Mouse (Mus musculus): Measurements from ENCODE around the gene Abcg8. TPM values are rescaled to one million over a fixed set of nuclear protein-coding genes. Genes with fewer than 3 reads are reported as not detected.

Gene Abcg8
- polyA plus RNA-seq, 1 experiment, result not detected

DNA sequence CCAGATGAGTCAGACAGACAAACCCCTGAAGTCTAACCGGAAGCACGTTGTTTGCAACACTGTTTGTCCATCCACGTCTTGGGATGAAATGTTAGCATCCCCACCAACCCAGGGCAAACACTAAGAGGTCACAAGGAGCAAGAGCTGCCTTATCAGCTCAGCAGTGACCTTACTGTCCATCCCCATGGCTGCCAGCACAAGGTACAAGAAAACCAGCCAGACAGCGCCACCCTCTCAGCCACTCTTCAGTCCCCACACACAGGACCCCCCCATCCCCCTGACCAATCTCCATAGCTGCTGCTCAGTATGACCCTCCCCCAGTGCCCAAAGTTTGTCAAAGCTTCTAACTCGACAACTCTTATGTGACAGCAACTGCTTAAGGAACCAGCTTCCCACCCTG lies 41.3 kb downstream of the Abcg8 start:
- no peak overlapping the region for H3K4me3 ChIP-seq (ENCODE audit: insufficient read depth, low read length)
- H3K27ac ChIP-seq (ENCODE audit: insufficient read depth, low read length), result no peak overlapping the region
- TF ChIP-seq CTCF (IDR thresholded peaks at IDR 0.05; ENCODE audit: extremely low read depth, insufficient read depth, low read length) (no peak), POLR2A (IDR thresholded peaks at IDR 0.05; ENCODE audit: extremely low read depth, insufficient read depth, low read length) (no peak)
- no peaks in the 10 kb centered on the region; the same call in 1 of the 2 replicates for H3K4me1 ChIP-seq (ENCODE audit: control insufficient read depth, insufficient read depth, low read length)

DNA sequence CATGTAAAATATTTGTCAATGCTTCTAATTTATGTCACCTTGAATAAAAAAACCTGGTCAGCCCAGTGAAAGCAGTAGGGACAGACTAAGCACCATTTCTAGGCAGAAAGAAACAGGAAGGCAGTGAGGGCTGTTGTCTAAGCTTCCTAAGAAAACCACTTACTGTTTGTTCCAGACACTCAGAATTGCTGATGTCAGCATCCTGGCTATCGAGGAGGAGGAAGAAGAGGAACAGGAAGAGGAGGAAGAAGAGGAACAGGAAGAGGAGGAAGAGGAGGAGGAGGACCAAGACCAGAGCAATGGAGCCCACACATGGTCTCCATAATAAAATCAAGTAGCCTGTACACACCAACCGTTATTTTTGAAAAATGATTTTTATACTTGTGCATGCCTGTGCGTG lies 43.0 kb downstream of the Abcg8 start:
- H3K4me1 ChIP-seq (ENCODE audit: control insufficient read depth, insufficient read depth, low read length), result 0 out of 2 replicates have a peak, but pooled peaks cover 2% of the 10 kb centered on the region
- H3K27ac ChIP-seq (ENCODE audit: insufficient read depth, low read length), result no peak overlapping the region
- TF ChIP-seq CTCF (IDR thresholded peaks at IDR 0.05; ENCODE audit: extremely low read depth, insufficient read depth, low read length) (no peak), POLR2A (IDR thresholded peaks at IDR 0.05; ENCODE audit: extremely low read depth, insufficient read depth, low read length) (no peak)
- H3K4me3 ChIP-seq (ENCODE audit: insufficient read depth, low read length), result no peak overlapping the region

DNA sequence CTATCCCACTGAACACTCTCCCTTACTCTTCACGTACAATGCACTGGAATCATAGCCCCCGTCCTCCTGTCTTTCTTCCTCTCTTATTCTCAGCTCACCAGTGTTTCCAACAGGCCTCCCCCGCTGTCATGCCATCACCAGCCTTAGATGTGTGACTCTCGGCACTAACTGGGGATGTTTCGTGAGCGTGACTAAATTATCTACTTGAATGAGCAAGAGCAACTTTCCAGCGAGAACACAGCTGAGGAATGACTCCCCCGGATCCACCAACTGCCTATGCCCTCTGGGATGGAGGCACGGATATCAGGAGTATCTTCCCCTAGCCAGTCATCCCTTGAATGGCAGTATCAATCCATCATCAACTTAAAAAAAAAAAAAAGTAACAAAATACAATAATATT lies 47.9 kb downstream of the Abcg8 start:
- no peak for TF ChIP-seq CTCF (IDR thresholded peaks at IDR 0.05; ENCODE audit: extremely low read depth, insufficient read depth, low read length)
- TF ChIP-seq POLR2A (IDR thresholded peaks at IDR 0.05; ENCODE audit: extremely low read depth, insufficient read depth, low read length), result no peak
- 0 out of 2 replicates have a peak, but pooled peaks cover 2% of the 10 kb centered on the region for H3K4me1 ChIP-seq (ENCODE audit: control insufficient read depth, insufficient read depth, low read length)
- no peak overlapping the region for H3K27ac ChIP-seq (ENCODE audit: insufficient read depth, low read length)
- H3K4me3 ChIP-seq (ENCODE audit: insufficient read depth, low read length), result no peak overlapping the region

DNA sequence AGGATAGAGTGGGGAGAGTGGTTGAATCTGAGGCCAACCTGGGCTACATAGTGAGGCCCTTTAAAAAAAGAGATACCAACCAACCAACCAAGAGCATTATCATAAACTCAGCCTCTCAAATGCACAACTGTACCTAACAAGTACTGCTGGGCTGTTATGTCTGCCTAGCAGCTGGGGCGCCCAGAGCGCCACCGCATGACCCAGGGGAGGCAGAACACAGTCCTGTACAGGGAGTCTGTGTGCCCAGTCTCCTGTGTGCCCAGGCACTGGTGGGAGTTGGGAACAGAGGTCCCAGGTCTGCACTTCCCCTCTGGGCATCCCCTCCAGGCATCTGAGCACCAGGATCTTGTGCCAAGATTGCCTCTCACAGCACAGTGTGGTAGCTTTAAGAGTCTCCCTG lies 49.1 kb downstream of the Abcg8 start:
- H3K27ac ChIP-seq (ENCODE audit: insufficient read depth, low read length), result no peak overlapping the region
- 0 out of 2 replicates have a peak, but pooled peaks cover 2% of the 10 kb centered on the region for H3K4me1 ChIP-seq (ENCODE audit: control insufficient read depth, insufficient read depth, low read length)
- TF ChIP-seq POLR2A (IDR thresholded peaks at IDR 0.05; ENCODE audit: extremely low read depth, insufficient read depth, low read length), result no peak
- no peak for TF ChIP-seq CTCF (IDR thresholded peaks at IDR 0.05; ENCODE audit: extremely low read depth, insufficient read depth, low read length)
- no peak overlapping the region for H3K4me3 ChIP-seq (ENCODE audit: insufficient read depth, low read length)

DNA sequence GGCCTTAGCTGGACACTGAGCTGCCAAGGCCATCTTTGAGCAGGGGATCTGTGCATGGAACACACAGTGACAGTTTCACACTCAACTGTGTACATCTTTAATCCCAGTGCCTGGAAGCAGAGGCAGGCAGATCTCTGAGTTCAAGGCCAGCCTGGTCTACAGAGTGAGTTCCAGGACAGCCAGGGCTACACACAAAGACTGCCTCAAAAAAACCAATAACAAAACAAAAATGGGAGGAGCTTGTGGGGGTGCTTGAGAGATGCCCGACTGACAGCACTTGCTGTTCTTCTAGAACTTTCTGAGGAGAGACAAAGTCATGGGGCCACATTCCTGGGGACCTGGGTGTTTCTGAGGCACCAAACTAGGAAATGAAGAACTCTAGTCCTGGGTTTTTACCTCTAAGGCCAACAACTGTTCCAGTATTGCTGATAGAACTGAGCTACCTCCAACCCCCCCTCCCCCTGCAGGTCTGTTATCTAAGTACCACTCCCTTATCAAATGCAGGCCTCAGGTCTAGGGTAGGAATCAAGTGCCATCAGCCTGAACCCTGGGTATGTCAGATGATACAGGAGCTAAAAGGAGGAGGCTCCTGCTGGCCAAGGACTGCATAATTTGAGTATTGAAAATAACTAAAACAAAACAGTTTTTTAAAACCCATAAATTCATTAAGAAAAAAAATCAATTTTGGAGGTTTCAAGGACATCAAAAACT lies 52.3 kb downstream of the Abcg8 start:
- H3K4me3 ChIP-seq (ENCODE audit: insufficient read depth, low read length), result no peak overlapping the region
- no peak overlapping the region for H3K27ac ChIP-seq (ENCODE audit: insufficient read depth, low read length)
- no peak for TF ChIP-seq POLR2A (IDR thresholded peaks at IDR 0.05; ENCODE audit: extremely low read depth, insufficient read depth, low read length)
- TF ChIP-seq CTCF (IDR thresholded peaks at IDR 0.05; ENCODE audit: extremely low read depth, insufficient read depth, low read length), result no peak
- 0 out of 2 replicates have a peak, but pooled peaks cover 2% of the 10 kb centered on the region for H3K4me1 ChIP-seq (ENCODE audit: control insufficient read depth, insufficient read depth, low read length)

DNA sequence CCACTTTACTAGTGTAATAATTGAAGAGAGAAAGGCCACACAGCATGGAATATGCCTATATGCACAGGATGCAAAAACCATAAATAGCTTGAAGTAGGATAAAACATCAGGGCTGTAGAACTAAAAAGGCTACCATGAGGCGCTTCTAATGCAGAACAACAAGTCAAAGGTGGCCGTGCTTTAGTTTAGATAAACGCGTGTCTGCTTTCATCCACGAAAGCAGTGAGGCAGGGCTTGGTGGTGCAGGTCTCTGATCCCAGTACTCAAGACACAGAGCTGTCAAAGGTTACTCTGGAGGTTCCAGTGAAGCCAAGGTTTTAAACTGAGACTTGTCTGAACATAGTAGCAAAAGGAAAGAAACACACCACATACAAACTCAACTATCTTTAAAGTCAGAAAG lies 53.0 kb downstream of the Abcg8 start:
- TF ChIP-seq POLR2A (IDR thresholded peaks at IDR 0.05; ENCODE audit: extremely low read depth, insufficient read depth, low read length), result no peak
- no peak for TF ChIP-seq CTCF (IDR thresholded peaks at IDR 0.05; ENCODE audit: extremely low read depth, insufficient read depth, low read length)
- Histone ChIP-seq H3K4me3 (ENCODE audit: insufficient read depth, low read length) (no peak overlapping the region), H3K4me1 (ENCODE audit: control insufficient read depth, insufficient read depth, low read length) (no peaks in the 10 kb centered on the region), H3K27ac (ENCODE audit: insufficient read depth, low read length) (no peak overlapping the region)

DNA sequence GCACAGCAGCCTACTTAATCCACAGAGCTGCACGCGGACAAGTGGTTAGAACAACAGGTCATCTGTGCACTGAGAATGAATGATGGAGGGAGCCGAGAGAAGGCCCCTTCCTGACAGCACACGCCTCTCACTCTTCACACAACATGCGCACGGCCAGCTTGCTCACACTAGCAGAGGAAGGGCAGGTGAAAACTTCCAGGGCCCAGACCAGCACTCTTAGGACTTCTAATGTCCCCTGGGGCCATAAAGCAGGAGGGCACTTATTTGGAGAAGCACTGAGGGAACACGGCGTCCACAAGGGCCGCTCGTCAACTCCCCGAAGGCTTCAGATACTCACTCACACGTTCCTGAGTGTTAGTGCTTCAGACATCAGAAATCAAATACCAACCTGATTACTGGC lies 55.3 kb downstream of the Abcg8 start:
- Histone ChIP-seq H3K27ac (ENCODE audit: insufficient read depth, low read length) (no peak overlapping the region), H3K4me3 (ENCODE audit: insufficient read depth, low read length) (no peak overlapping the region), H3K4me1 (ENCODE audit: control insufficient read depth, insufficient read depth, low read length) (no peaks in the 10 kb centered on the region)
- TF ChIP-seq CTCF (IDR thresholded peaks at IDR 0.05; ENCODE audit: extremely low read depth, insufficient read depth, low read length) (no peak), POLR2A (IDR thresholded peaks at IDR 0.05; ENCODE audit: extremely low read depth, insufficient read depth, low read length) (no peak)

DNA sequence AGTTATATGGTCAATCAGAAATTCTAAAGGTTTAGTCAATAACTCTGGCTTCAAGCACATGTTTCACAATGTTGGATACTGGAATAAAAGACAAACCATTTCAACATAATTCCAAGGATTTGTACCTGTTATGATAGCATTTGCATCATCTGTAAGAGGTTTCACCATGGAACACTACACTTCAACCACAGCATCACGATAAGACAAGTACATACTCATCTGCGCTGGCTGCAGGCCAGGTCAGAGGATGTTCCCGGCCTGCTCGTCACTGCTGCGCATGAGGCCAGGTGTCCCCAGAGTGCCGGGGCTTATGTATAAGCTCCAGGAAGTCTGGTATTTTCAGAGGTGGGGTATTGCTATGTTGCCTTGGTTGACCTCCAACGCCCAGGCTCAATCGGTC lies 56.5 kb downstream of the Abcg8 start:
- H3K4me1 ChIP-seq (ENCODE audit: control insufficient read depth, insufficient read depth, low read length), result no peaks in the 10 kb centered on the region
- no peak overlapping the region for H3K4me3 ChIP-seq (ENCODE audit: insufficient read depth, low read length)
- TF ChIP-seq POLR2A (IDR thresholded peaks at IDR 0.05; ENCODE audit: extremely low read depth, insufficient read depth, low read length) (no peak), CTCF (IDR thresholded peaks at IDR 0.05; ENCODE audit: extremely low read depth, insufficient read depth, low read length) (no peak)
- H3K27ac ChIP-seq (ENCODE audit: insufficient read depth, low read length), result no peak overlapping the region

DNA sequence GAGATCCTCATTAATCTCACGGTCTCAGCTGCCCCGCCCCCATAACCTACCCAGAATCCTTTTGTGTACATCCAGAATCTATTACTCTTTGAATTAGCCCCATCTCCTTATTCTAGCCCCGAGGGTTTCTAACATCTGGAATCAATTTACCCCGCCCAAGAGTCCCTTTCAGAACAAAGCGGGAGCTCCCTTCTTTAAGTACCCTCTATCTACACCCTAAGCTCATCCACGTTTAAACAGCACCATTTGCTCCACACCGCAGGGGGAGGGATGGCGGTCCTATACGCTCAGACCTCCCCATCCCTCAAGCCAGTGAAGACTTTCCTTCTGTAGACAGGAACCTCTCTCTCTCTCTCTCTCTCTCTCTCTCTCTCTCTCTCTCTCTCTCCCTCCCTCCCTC lies 60.6 kb downstream of the Abcg8 start:
- TF ChIP-seq CTCF (IDR thresholded peaks at IDR 0.05; ENCODE audit: extremely low read depth, insufficient read depth, low read length), result no peak
- TF ChIP-seq POLR2A (IDR thresholded peaks at IDR 0.05; ENCODE audit: extremely low read depth, insufficient read depth, low read length), result no peak
- H3K27ac ChIP-seq (ENCODE audit: insufficient read depth, low read length), result no peak overlapping the region
- no peak overlapping the region for H3K4me3 ChIP-seq (ENCODE audit: insufficient read depth, low read length)
- no peaks in the 10 kb centered on the region for H3K4me1 ChIP-seq (ENCODE audit: control insufficient read depth, insufficient read depth, low read length)

DNA sequence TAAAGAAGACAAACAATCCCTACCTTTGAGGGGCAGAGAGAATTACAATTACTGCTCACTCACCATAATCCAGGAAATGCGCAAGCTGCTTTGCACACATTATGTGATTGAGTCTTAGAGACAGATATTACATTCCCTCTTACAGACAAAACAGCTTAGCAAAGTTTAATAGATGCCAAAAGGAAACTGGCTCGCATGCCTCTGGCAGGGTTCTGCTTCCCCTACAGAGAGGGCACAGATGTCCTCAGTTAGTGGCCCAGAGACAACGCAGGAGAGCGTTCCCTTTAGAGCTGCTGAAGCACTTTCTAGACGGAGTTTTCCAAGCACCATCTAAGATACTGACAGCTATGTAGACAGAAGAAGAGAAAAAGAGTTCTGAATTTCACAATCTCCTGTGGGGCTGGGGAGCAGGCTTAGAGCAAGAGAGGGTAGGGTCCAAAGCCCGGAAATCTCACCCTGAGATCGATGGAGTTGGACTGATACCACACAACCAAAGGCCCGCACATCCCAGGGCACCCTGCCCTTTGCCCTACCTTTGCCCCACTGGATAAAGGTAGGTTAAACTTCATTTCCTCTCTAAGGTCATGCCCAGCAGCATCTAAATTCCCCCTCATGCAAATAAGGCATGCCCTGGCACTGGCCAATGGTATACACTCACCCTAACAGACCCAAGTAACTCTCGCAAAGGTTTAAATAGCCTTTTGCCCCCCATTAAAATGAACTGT lies 62.1 kb downstream of the Abcg8 start:
- Histone ChIP-seq H3K27ac (ENCODE audit: insufficient read depth, low read length) (no peak overlapping the region), H3K4me3 (ENCODE audit: insufficient read depth, low read length) (no peak overlapping the region), H3K4me1 (ENCODE audit: control insufficient read depth, insufficient read depth, low read length) (no peaks in the 10 kb centered on the region)
- TF ChIP-seq POLR2A (IDR thresholded peaks at IDR 0.05; ENCODE audit: extremely low read depth, insufficient read depth, low read length), result no peak
- TF ChIP-seq CTCF (IDR thresholded peaks at IDR 0.05; ENCODE audit: extremely low read depth, insufficient read depth, low read length), result no peak
